Mouse (Mus musculus): ENCODE results near the gene Ing5.

DNA sequence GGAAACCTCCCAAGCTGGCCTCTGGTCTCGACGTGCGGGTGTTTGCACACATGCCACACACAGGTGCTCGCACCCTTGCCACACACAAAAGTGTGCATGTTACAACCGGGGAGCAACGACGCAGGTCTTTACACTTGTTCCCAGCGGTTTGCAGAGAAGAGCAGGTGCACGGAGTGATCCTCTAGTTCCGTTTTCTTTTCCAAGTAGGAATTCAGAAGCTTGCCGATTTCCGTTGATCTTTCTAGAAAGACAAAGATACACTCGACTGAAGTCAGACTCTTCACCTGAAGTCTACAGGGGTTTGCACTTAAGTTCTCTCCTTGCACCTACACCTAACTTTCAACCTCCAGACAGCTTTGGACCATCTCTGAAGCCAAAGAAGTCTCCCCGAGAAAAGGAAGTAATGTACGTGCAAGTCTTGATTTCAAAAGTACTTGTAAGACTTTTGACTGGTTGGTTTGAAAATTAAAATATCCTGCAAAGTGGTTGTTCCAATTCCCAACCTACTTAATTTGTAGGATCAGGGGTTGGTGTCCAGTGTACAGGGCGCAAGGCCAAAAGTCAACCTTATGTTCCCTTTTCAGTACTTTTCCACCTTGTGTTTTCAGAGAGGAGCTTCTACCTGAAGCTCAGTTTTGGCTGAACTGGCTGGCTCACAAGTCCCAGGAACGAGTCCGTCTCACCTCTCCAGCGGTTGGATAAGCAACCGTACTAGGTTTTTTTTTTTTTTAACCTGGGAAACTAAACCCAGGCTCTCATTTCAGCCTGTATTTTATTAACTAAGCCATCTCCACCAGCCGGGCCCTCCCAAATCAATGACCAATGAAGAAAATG is 2.9 kb upstream of the Ing5 start:
- TF ChIP-seq CTCF (conservative IDR thresholded peaks at IDR 0.05 in 1 of 2, IDR thresholded peaks at IDR 0.05 in 1 of 2; ENCODE audit: low read depth in 2 of 2, low read length in 2 of 2) (no peak), NRF1 (IDR thresholded peaks at IDR 0.05; ENCODE audit: low read depth, low read length) (no peak), ZC3H11A (IDR thresholded peaks at IDR 0.05; ENCODE audit: low read depth, low read length) (no peak), POLR2A (IDR thresholded peaks at IDR 0.05; ENCODE audit: low read depth, low read length) (no peak), ZNF384 (IDR thresholded peaks at IDR 0.05; ENCODE audit: low read depth, low read length) (no peak), TBP (conservative IDR thresholded peaks at IDR 0.05; ENCODE audit: low read depth, low read length) (no peak), USF1 (IDR thresholded peaks at IDR 0.05; ENCODE audit: low read depth, low read length) (no peak), USF2 (conservative IDR thresholded peaks at IDR 0.05; ENCODE audit: low read depth, low read length) (no peak), ETS1 (conservative IDR thresholded peaks at IDR 0.05; ENCODE audit: low read depth, low read length) (no peak)

Measured in CH12.LX (cell line).